Mouse (Mus musculus) ES-E14 (cell line): ENCODE data around the gene Fchsd2.

ENCODE experiments used
- CHD2 ChIP-seq: IDR thresholded peaks from 2 replicates; pipeline ENCODE4 v1.6.1; 2014; ENCODE audit warnings: mild to moderate bottlenecking, low read depth, low read length, inconsistent platforms
- HCFC1 ChIP-seq: IDR thresholded peaks from 2 replicates; pipeline ENCODE4 v1.6.1; 2012; ENCODE audit warnings: low read length, inconsistent platforms, borderline replicate concordance; ENCODE audit not compliant: insufficient read depth
- MAFK ChIP-seq: IDR thresholded peaks from 2 replicates; pipeline ENCODE4 v1.6.1; 2014; ENCODE audit warnings: mild to moderate bottlenecking, low read depth, low read length, inconsistent platforms; ENCODE audit not compliant: insufficient read depth
- ZC3H11A ChIP-seq: IDR thresholded peaks from 2 replicates; pipeline ENCODE4 v1.6.1; 2012; ENCODE audit warnings: low read depth, mild to moderate bottlenecking, inconsistent platforms, low read length, borderline replicate concordance
- ZNF384 ChIP-seq: IDR thresholded peaks from 2 replicates; pipeline ENCODE4 v1.6.1; 2012; ENCODE audit warnings: low read depth, low read length, inconsistent platforms

DNA sequence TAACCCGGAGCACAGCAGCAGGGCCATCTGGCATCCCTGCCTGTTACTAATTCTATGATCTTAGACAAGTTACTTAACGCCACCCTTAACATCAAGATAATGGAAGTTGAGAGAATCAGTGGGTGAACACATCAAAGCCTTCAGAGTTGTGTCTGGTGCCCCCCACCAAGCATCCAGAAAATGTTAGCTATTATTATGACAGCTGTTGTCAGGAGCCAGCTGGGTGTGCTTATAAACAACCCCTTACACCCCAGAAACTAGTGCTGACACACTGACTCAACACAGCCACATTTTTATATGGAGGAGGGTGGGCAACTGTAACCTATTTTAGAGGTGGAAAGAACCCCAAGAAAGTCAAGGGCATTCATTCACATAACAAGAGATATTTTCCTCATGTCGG lies 7.3 kb downstream of the Fchsd2 start:
- no peak for TF ChIP-seq MAFK
- no peak for TF ChIP-seq CHD2
- no peak for TF ChIP-seq ZC3H11A
- TF ChIP-seq ZNF384, result no peak
- no peak for TF ChIP-seq HCFC1
